Mouse (Mus musculus) kidney, adult 9 months (tissue): ENCODE data around the gene Rcn2.
"Not testable (repeated sequence)": the region's sequence is repeated elsewhere in the genome, so short reads cannot be mapped to it uniquely, and the experiment has no call there.

Experiments
- DNase-seq: peaks from one replicate; pipeline ENCODE4 v3.0.0; 2022

Gene Rcn2

GRCm38 (mm10) chr9:56041372-56042180, at the start of gene Rcn2:
Gene Rcn2 (plus strand): TSS chr9:56041845.
- peak; percentile 96 for DNase-seq

GRCm38 (mm10) chr9:56004679-56005078, 37.0 kb upstream of the Rcn2 start:
- DNase-seq = not testable (repeated sequence)

GRCm38 (mm10) chr9:56010450-56010849, 31.2 kb upstream of the Rcn2 start, which contains the start of gene 4930563M21Rik:
Gene 4930563M21Rik (minus strand): TSS chr9:56010550.
- no peak for DNase-seq

GRCm38 (mm10) chr9:56024772-56025171, 16.9 kb upstream of the Rcn2 start:
- DNase-seq = peak; percentile 13

GRCm38 (mm10) chr9:56027292-56027691, 14.4 kb upstream of the Rcn2 start:
- DNase-seq = no peak

- DNase-seq = no peak
Observed at GRCm38 (mm10) chr9:56032219-56032618, 9.4 kb upstream of the Rcn2 start.

- no peak for DNase-seq
Observed at GRCm38 (mm10) chr9:56042181-56042621, 556 bp downstream of the Rcn2 start.

- DNase-seq = peak; percentile 88
Observed at GRCm38 (mm10) chr9:56053796-56054195, 12.2 kb downstream of the Rcn2 start.

- DNase-seq = no peak
Observed at GRCm38 (mm10) chr9:56056147-56056546, 14.5 kb downstream of the Rcn2 start.

- DNase-seq = no peak
Observed at GRCm38 (mm10) chr9:56062336-56062735, 20.7 kb downstream of the Rcn2 start.

- peak; percentile 43 for DNase-seq
Observed at GRCm38 (mm10) chr9:56065011-56065410, 23.4 kb downstream of the Rcn2 start.

GRCm38 (mm10) chr9:56067964-56068363, 26.3 kb downstream of the Rcn2 start:
- no peak for DNase-seq

GRCm38 (mm10) chr9:56068630-56069029, 27.0 kb downstream of the Rcn2 start:
- DNase-seq = peak; percentile 11

- DNase-seq = no peak
Observed at GRCm38 (mm10) chr9:56072861-56073260, 31.2 kb downstream of the Rcn2 start.

GRCm38 (mm10) chr9:56074863-56075262, 33.2 kb downstream of the Rcn2 start:
- DNase-seq = no peak

- DNase-seq = peak; percentile 88
Observed at GRCm38 (mm10) chr9:56075264-56075663, 33.6 kb downstream of the Rcn2 start.

- DNase-seq = peak; percentile 45
Observed at GRCm38 (mm10) chr9:56075901-56076620, 34.4 kb downstream of the Rcn2 start.

- DNase-seq = no peak
Observed at GRCm38 (mm10) chr9:56079587-56079986, 37.9 kb downstream of the Rcn2 start.

GRCm38 (mm10) chr9:56086524-56086923, 44.9 kb downstream of the Rcn2 start:
- DNase-seq = no peak

- peak; percentile 42 for DNase-seq
Observed at GRCm38 (mm10) chr9:56089778-56090520, 48.3 kb downstream of the Rcn2 start, which contains the start of gene Pstpip1. Gene Pstpip1 (plus strand): TSS chr9:56089962.

- DNase-seq = no peak
Observed at GRCm38 (mm10) chr9:56090546-56091225, 49.0 kb downstream of the Rcn2 start.

GRCm38 (mm10) chr9:56092102-56092501, 50.5 kb downstream of the Rcn2 start:
- DNase-seq = no peak
